Mouse (Mus musculus) midbrain, postnatal 0 days (tissue): ENCODE measurements around the gene Acaa1a. TPM values are rescaled to one million over a fixed set of nuclear protein-coding genes. Genes with fewer than 3 reads are reported as not detected.

Experiments used
- ATAC-seq: fragments of 200-750 bp; cut with Nextera tagmentation; 2 replicates; pipeline ENCODE4 v1.8.0; 2017; ENCODE audit warnings: moderate number of reproducible peaks, mild to moderate bottlenecking, moderate TSS enrichment, moderate library complexity; ENCODE audit not compliant: low FRiP score
- DNase-seq: peaks from one replicate; pipeline ENCODE4 v3.0.0-alpha.2; 2015; ENCODE audit warnings: low spot score
- H3K27ac ChIP-seq: fragments of 300-500 bp; sonication (generic); 2 replicates; pipeline ENCODE4 v1.5.1; 2014; ENCODE audit warnings: low read depth, mild to moderate bottlenecking, low read length, mixed read lengths
- H3K27me3 ChIP-seq: fragments of 300-500 bp; sonication (generic); 2 replicates; pipeline ENCODE4 v1.6.1; 2014; ENCODE audit warnings: low read length, control low read depth, mixed read lengths; ENCODE audit not compliant: insufficient read depth
- H3K36me3 ChIP-seq: fragments of 300-500 bp; sonication (generic); 2 replicates; pipeline ENCODE4 v1.6.1; 2014; ENCODE audit warnings: low read length, control low read depth, mixed read lengths; ENCODE audit not compliant: insufficient read depth
- H3K4me1 ChIP-seq: fragments of 300-500 bp; sonication (generic); 2 replicates; pipeline ENCODE4 v1.6.1; 2014; ENCODE audit warnings: mild to moderate bottlenecking, control low read depth, antibody characterized with exemption, low read length, mixed read lengths; ENCODE audit not compliant: insufficient read depth
- H3K4me2 ChIP-seq: fragments of 300-500 bp; sonication (generic); 2 replicates; pipeline ENCODE4 v1.6.1; 2014; ENCODE audit warnings: low read depth, mild to moderate bottlenecking, low read length, mixed read lengths; ENCODE audit not compliant: poor library complexity, severe bottlenecking
- H3K4me3 ChIP-seq: fragments of 300-500 bp; sonication (generic); 2 replicates; pipeline ENCODE4 v1.5.1; 2014; ENCODE audit warnings: low read depth, mild to moderate bottlenecking, low read length, moderate library complexity
- H3K9ac ChIP-seq: fragments of 300-500 bp; sonication (generic); replicated peaks from 2 replicates; pipeline ENCODE4 v1.6.1; 2014; ENCODE audit warnings: mild to moderate bottlenecking, low read length, moderate library complexity, mixed read lengths; ENCODE audit not compliant: poor library complexity, severe bottlenecking
- H3K9me3 ChIP-seq: fragments of 300-500 bp; sonication (generic); 2 replicates; pipeline ENCODE4 v1.6.1; 2016; ENCODE audit warnings: low read length, control low read depth
- CTCF ChIP-seq: IDR thresholded peaks from 2 replicates; pipeline ENCODE4 v1.5.1; 2016; ENCODE audit warnings: antibody characterized with exemption, mild to moderate bottlenecking
- WGBS: fragments of 180-500 bp; shearing (Covaris S2); extraction: QIAGEN DNeasy Blood & Tissue Kit; methylation state at CpG from one replicate; pipeline ENCODE4 v1.1.7; 2014; 5-methylcytosine and 5-hydroxymethylcytosine counted together
- polyA plus RNA-seq: library from polyadenylated mRNA; unstranded; fragments of >200 nt; fragmentation: Nextera tagmentation; extraction: Ambion mirVana; gene quantifications from 2 replicates; pipeline ENCODE4 v1.2.1, GENCODE M21; 2015
- total RNA-seq: library from RNA; depleted of rRNA; stranded (reverse); fragments of >200 nt; gene quantifications from 2 replicates; pipeline ENCODE4 v1.2.3, GENCODE M21; 2014; rRNA removed

The Acaa1a gene
- total RNA-seq (106 and 120 TPM in 2 replicates), polyA plus RNA-seq (75.5 and 82.6 TPM in 2 replicates)

GRCm38 (mm10) chr9:119339558-119340211 lies at the start of gene Acaa1a:
TSS of gene Acaa1a (plus strand) at chr9:119339676.
- TF ChIP-seq CTCF, result peak; percentile 39
- no peaks in the 10 kb centered on the region for H3K9me3 ChIP-seq
- peak within 1 kb of the TSS; percentile 53 for H3K27ac ChIP-seq

GRCm38 (mm10) chr9:119290791-119291190 lies 48.7 kb upstream of the Acaa1a start:
- no peaks in the 10 kb centered on the region for H3K27me3 ChIP-seq
- 61% methylated on average over 3 of the region's 3 CpGs for WGBS
- no peak for ATAC-seq

More at GRCm38 (mm10) chr9:119339558-119340211, at the start of gene Acaa1a:
- Histone ChIP-seq H3K4me3 (peak within 1 kb of the TSS; percentile 73), H3K4me2 (peak within 1 kb of the TSS; percentile 76), H3K27me3 (no peaks in the 10 kb centered on the region), H3K9ac (peak within 1 kb of the TSS; percentile 79; the same call in 1 of the 2 replicates), H3K4me1 (peaks cover 9% of the 10 kb centered on the region; the same call in 1 of the 2 replicates), H3K36me3 (peaks cover 11% of the 10 kb centered on the region)
- WGBS, result under 1% methylated on average over 43 of the region's 43 CpGs
- ATAC-seq (no peak), DNase-seq (peak; percentile 64)

GRCm38 (mm10) chr9:119297696-119298095 lies 41.8 kb upstream of the Acaa1a start:
- ATAC-seq (no peak), DNase-seq (no peak)
- WGBS, result 86% methylated on average over 6 of the region's 6 CpGs

More at GRCm38 (mm10) chr9:119290791-119291190, 48.7 kb upstream of the Acaa1a start:
- Histone ChIP-seq H3K4me2 (no peak overlapping the region), H3K4me1 (no peaks in the 10 kb centered on the region), H3K9me3 (no peaks in the 10 kb centered on the region), H3K9ac (no peak overlapping the region), H3K36me3 (peaks cover 7% of the 10 kb centered on the region; the same call in 1 of the 2 replicates), H3K4me3 (no peak overlapping the region), H3K27ac (no peak overlapping the region)
- no peak for DNase-seq
- no peak for TF ChIP-seq CTCF

DNA sequence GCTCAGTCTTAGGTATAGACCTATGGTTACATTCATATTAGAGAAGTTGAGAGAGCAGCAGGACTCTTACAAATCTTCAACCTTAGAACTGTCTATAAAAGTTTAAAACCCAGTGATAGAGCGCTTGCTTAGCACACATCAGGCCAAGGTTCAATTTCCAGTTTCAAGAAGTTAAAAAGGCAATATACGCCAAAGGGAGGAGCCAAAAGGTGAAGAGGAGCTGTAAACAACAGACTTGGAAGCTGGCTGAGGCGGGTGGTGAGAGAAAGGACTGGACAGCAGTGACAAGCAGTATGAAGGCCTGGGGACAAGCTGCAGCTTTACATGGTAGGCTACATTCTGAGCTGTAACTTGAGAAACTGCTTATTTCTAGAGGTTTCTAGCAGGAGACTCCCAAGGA lies 40.9 kb upstream of the Acaa1a start:
- DNase-seq (no peak), ATAC-seq (no peak)
- Histone ChIP-seq H3K4me2 (no peak overlapping the region), H3K27me3 (no peaks in the 10 kb centered on the region), H3K4me1 (no peaks in the 10 kb centered on the region), H3K9ac (no peak overlapping the region), H3K4me3 (no peak overlapping the region), H3K36me3 (0 out of 2 replicates have a peak, but pooled peaks cover 10% of the 10 kb centered on the region), H3K9me3 (no peaks in the 10 kb centered on the region), H3K27ac (no peak overlapping the region)
- no peak for TF ChIP-seq CTCF
- 97% methylated on average over 3 of the region's 3 CpGs for WGBS

More at GRCm38 (mm10) chr9:119297696-119298095, 41.8 kb upstream of the Acaa1a start:
- Histone ChIP-seq H3K4me3 (no peak overlapping the region), H3K9ac (no peak overlapping the region), H3K36me3 (0 out of 2 replicates have a peak, but pooled peaks cover 10% of the 10 kb centered on the region), H3K4me1 (no peaks in the 10 kb centered on the region), H3K9me3 (no peaks in the 10 kb centered on the region), H3K27ac (no peak overlapping the region), H3K27me3 (no peaks in the 10 kb centered on the region), H3K4me2 (no peak overlapping the region)
- TF ChIP-seq CTCF, result no peak

DNA sequence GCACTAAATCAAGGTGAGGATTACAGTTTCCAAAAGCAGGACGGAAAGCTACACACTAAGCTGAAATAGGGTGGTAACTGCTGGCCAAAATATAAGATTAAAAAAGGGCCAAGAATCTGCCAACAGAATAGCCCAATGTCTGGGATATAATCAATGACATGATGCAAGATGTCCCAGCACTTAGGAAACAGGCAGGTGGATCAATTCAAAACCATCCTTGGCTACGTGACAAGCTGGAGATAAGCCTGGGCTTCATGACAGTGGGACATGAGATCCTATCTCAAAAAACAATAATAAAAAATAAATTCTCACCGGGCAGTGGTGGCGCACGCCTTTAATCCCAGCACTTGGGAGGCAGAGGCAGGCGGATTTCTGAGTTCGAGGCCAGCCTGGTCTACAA lies 33.6 kb upstream of the Acaa1a start:
- no peak for ATAC-seq
- TF ChIP-seq CTCF, result no peak
- H3K4me1 ChIP-seq, result no peaks in the 10 kb centered on the region
- H3K4me3 ChIP-seq, result no peak overlapping the region
- DNase-seq, result no peak
- 0 out of 2 replicates have a peak, but pooled peaks cover 5% of the 10 kb centered on the region for H3K36me3 ChIP-seq
- no peaks in the 10 kb centered on the region for H3K27me3 ChIP-seq
- WGBS, result 92% methylated on average over 7 of the region's 7 CpGs
- no peak overlapping the region for H3K4me2 ChIP-seq
- no peak overlapping the region for H3K27ac ChIP-seq
- H3K9me3 ChIP-seq, result no peaks in the 10 kb centered on the region
- no peak overlapping the region for H3K9ac ChIP-seq

DNA sequence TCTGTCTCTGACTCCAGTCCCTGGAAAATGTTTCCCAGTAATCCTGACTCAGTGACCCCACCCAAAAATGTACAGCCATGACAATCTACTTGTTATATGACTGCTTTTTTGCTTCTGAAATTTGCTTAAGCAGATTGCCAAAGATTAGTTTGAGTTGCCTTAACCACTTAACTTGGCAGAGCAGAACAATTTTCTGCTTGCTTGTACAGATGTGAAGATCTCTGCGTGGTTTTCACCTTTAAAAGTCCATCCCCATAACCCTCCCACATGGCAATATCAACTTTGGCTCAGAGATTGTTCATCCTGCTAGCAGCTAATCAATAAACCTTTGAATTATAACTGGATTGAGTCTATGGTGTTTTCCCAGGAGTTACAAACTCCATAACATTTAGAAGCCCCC lies 30.4 kb upstream of the Acaa1a start:
- Histone ChIP-seq H3K4me3 (no peak overlapping the region), H3K36me3 (no peaks in the 10 kb centered on the region), H3K27ac (no peak overlapping the region), H3K9ac (no peak overlapping the region), H3K4me1 (no peaks in the 10 kb centered on the region), H3K27me3 (no peaks in the 10 kb centered on the region), H3K4me2 (no peak overlapping the region), H3K9me3 (no peaks in the 10 kb centered on the region)
- no peak for TF ChIP-seq CTCF
- no peak for DNase-seq
- no peak for ATAC-seq
- WGBS, result 73% methylated on average over 1 of the region's 1 CpGs
